Mouse (Mus musculus): Measurements from ENCODE around the gene Mcrs1.
"Not testable (repeated sequence)": the region's sequence is repeated elsewhere in the genome, so short reads cannot be mapped to it uniquely, and the experiment has no call there.

Mcrs1 gene

DNA sequence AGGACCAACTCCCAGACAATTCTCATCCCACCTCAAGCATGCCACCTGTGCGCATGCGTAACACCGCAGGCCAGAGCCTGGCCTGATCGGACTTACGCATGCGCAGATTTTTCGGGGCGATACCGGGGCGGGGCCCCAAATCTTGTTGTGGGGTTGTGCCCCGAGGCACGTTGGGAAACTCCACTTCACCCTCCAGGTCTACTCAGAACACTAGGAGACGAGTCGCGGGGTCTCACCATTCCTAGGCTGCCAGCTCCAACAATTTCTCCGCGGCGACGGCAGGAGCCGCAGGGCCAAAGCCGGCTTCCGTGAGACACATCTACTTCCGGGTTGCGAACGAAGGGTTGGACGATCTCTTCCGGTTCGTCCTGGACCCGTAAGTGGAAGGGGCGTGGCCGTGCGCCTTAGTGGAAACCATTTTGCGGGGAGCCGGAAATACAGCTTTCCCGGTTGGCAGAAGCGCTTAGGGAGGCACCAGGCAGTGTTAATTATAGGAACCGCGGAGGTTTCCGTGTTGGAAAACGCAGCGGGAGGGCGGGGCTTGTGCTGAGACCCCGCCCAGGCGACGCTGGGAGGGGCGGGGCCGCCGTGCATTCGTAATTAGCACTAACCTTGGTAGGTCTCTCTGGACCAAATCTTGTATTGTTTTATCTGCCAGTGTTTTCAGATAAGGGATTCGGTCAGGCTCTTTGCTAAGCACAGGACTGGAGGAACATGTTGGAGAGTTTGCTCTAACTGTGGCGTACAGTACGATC lies at the start of gene Mcrs1:
Mcrs1 (minus strand) TSS at position 336 of the 755 bp plus-strand sequence.
- DNase-seq (ENCODE audit: low read depth): peak; percentile 97

DNA sequence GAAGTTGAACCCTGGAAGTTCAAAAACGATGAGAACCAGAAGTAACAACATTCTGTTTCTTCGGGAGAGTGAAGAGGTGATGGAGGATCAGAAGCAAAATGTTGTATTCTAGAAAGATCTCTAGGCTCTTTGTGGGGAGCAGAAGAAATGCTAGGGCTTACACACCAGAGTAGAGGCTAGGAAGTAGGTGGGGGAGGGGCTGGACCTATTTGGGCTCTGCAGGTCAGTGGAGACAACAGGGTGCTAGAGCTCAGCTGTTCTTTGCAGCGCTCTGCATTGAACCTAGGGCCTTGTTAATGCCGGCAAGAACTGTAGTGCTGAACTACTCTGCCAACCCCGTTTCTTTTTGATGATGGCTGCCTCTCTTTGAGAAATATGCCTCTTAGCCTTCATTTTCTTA lies 44.5 kb upstream of the Mcrs1 start:
- DNase-seq (ENCODE audit: low read depth): no peak

DNA sequence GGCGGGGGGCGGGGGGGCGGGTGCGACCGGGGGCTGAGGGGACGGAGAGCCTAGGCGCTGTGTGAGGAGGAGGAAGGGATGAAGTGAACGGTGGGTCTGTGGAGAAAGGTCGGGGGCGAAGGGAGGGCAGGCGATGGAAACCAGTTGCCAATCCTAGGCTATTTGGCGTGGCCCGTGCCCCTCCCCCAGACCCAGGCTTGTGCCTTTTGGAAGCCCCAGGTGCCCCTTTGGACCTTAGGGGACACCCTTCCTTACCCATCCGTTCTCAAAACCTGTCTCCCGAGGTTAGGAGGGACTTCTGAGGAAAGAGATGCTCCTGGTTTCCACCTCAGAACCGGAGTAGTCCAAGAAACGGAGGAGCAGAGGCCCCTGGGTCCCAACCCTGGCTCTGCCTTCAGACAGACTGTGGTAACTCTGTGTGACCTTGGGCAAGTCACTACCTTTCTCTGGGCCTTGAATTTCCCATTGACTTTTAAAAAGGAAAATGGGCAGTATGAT lies 43.8 kb upstream of the Mcrs1 start, which contains the start of gene Fam186b:
Fam186b (minus strand) TSS at position 405 of the 498 bp plus-strand sequence.
- no peak for DNase-seq (ENCODE audit: low read depth)

DNA sequence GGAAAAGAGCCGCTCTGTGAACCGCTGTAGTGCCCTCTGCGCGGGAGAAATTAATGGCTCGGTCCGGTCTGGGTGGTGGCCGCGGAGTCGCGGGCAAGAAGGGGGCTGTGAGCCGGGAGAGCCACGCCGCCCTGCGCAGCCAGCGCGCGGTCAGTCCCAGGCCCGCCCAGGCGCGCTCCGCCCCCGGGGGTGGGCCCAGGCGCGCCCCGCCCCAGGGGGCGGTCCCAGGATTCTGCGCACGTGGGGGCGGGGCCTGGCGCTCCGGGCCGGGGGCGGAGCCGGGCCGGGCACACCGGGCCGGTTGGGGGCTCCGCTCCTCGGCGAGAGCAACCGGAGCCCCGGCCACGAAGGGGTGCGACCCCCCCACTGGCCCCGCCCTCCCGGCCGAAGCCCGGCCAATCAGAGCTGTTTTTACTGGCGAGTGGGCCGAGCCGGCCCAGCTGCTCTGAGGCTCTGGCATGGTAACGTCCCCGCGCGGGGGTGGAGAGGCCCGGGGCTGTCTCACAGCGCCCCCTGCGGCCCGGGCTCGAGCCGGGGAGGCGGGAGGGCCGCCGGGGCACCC lies 43.1 kb upstream of the Mcrs1 start, which contains the start of gene Prpf40b:
Prpf40b (plus strand) TSS at position 275 of the 562 bp plus-strand sequence.
- peak; percentile 60 for DNase-seq (ENCODE audit: low read depth)

DNA sequence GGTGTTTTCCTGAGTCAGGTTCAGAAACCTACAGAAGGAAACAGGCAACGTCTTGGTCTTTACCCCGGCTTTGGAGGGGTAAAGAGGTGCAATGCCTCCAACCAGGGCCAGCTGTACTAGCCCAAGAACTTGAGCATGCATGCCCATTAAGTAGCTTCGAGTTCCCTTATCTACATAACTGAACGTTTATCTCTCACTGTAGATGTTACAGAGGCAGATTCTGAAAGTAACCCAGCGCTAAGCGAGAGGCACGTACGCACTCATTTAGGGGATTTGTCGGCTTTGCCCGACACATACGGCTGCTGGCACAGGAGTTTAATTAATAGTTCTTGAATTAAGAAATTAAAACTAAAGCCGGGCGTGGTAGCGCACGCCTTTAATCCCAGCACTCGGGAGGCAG lies 42.5 kb upstream of the Mcrs1 start:
- no peak for DNase-seq (ENCODE audit: low read depth)

DNA sequence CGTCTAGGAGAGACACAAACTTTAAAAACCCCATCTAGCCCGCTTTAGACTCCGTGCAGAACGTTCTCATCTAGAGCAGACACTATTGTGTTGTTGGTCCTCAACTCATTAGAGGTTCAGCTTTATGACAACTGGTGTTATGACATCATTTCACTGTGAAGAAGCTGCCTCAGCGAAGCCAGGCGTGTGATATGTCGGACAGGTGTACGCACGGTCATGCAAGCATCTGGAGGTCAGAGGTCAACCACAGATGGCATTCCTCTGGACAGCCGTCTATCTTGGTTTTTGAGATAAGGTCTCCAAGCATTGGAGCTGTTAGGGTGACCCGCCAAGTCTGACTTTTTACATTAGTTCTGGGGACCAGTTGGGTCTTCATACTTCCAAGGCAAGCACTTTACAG lies 38.8 kb upstream of the Mcrs1 start:
- DNase-seq (ENCODE audit: low read depth): no peak

DNA sequence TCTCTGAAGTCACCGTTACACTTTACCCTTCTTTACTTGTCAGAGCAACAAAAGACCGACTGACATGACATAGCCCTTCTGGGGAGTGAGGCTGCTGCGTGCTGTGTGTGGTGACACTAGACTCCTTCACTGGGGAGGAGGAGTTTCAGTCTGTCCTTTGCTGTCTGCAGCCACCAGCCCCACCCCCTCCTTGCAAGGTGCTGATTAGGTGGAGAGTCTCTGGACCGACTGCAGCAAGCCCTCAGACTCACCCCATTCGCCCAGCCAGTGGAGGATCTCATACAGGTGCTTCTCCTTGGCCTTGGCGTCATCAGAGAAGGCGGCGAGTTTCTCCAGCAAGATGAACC lies 33.4 kb upstream of the Mcrs1 start:
- DNase-seq (ENCODE audit: low read depth): peak; percentile 44

DNA sequence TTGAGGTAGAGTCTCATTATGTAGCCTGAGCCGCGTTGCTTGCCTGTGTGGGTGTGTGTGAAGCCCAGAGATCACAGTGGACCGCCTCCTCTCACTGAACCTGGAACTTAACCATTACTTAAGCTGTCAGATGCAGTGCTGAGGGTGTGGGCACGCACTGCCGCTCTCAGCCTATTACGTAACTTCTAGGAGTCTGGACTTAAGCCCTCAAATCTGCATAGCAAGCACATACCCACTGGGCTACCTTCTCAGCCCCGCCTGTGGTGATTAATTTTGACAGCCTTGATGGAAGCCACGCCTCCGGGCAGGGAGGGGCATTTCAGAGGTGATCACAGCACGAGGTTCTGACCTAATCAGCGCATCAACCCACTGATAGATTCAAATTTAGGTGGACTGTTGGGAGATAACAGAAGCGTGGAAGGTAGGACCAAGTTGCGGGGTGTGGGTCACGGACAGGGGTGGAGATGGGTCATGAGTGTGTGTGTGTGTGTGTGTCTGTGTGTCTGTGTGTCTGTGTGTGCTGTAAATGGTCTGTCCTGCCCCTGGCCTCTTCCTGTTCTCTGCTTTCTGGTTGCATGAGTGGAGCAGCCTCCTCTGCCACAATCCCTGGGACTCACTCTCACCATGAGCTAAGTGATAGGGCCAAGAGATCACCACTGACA lies 32.9 kb upstream of the Mcrs1 start:
- peak; percentile 65 for DNase-seq (ENCODE audit: low read depth)

DNA sequence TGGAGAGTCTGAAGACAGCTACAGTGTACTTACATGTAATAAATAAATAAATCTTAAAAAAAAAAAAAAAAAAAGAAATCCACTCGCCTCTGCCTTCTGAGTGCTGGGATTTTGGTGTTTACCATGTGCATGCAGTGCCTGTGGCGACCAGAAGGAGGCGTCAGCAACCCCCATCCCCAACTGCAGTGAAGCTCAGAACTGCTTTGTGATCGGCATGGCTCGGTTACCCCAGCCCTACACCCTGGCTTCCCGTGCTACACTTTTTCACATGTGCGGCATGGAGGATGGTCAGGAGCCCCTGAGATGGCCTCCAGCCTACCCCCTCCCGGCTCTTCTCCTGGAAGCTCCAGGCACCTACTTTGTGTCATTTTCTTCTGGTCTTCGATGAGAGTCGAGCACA lies 31.7 kb upstream of the Mcrs1 start:
- no peak for DNase-seq (ENCODE audit: low read depth)

DNA sequence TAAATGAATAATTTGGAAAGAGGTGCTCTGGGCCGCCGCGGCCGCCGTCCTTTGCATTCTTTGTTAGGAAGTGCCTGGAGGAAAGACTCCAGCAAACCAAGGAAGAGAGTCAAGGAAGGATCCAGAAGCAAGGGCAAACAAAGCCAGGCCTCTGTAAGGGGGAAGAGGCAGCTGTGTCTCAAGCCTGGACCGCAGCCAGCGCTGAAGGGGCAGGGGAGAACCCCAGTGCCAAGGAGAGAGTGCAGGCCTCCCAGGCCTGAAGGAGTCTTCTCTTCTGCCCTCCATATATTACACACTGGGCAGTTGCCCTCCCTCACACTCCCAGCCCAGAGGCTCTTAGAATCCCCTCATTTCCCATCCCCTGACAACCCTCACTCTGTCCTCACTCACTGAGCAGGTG lies 26.5 kb upstream of the Mcrs1 start:
- no peak for DNase-seq (ENCODE audit: low read depth)

DNA sequence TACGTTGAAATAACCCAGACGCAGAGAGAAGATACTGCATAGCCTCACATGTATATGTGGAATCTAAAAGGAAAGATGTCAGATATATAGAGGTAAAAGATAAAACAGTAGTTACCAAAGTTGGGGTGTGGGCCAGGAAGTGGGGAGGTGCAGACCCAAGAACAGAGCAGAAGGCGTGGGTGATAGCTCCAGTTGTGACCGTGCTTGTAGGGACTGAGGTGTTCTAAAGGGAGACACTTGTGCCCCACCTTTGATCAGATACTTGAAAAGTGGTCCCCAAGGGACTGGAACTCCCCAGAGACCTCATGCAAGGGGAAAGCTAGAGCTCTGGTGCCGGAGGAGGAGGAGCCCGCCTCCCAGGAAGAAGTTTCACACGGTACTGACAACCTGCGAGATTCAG lies 24.3 kb upstream of the Mcrs1 start:
- DNase-seq (ENCODE audit: low read depth): no peak

DNA sequence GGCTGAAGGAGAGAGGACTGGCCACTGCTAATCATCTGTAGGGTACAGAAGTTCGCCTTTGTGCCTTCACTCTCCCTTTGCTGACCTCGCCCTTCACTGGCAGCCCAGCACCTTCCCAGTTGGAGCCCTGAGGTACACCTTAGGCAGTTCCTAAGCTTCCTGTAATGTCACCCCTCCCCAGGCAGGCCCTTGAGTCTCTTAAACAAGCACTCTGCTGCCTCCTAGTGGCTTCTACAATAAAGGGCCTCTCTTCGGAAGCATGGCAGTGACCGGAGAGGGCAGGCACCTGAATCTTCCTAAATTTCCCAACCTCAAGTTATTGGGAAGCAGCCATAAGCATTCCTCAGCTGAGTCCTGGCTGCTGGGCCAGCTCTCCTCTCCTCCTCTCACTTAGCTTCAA lies 13.9 kb upstream of the Mcrs1 start:
- peak; percentile 67 for DNase-seq (ENCODE audit: low read depth)

DNA sequence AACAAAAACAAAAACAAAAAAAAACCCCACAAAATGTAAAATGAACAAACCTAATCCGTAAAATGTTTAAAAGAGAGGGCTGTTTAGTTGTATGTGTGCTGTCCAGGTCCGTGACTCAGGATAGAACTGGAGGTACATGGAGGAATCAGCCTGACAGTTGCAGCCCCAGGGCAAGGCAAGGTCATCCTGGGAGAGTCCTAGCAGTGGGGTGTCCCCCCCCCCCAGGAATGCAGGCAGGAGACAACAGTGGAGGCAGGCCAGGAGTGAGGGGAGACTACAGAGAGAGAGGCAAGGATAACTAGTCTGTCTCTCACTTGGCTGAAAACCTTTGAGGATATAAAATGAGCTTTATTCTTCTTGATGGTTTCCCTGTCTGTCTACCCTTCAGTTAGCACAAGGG lies 12.6 kb upstream of the Mcrs1 start:
- DNase-seq (ENCODE audit: low read depth): no peak

DNA sequence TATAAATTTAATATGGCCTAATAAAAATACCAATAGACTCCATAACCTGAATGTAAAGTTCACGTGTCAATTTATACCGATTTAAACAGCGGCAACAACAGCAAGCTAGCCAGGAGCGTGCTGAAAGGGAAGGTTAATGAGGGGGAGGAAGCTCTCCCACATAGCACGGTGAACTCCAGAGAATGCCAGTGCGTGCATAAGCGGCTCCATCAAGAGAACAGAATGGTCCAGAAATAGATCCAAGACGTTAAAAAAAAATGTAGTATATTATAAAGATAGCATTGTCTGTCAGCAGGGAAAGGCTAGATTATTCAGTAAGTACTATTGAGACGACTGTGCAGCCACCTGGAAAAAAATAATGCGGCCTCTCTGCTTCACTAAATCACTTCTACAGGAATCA lies 10.9 kb upstream of the Mcrs1 start:
- no peak for DNase-seq (ENCODE audit: low read depth)

DNA sequence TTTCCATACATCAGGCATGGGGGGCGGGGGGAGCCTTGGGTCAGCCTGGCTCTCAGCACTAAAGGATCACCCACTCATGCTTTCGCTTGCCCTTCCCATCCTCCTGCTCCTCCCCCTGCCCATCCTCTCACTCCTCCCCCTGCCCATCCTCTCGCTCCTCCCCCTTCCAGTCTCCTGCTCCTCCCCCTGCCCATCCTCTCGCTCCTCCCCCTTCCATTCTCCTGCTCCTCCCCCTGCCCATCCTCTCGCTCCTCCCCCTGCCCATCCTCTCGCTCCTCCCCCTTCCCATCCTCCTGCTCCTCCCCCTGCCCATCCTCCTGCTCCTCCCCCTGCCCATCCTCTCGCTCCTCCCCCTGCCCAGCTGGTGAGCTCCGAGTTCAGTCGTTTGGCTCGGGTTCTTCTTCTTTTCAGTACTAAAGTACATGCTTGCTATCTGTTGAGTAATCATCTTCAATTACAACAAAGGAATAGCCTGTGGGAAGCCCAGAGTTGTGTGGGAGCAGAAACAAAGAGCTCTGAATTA lies 8.0 kb upstream of the Mcrs1 start:
- DNase-seq (ENCODE audit: low read depth): peak; percentile 49

DNA sequence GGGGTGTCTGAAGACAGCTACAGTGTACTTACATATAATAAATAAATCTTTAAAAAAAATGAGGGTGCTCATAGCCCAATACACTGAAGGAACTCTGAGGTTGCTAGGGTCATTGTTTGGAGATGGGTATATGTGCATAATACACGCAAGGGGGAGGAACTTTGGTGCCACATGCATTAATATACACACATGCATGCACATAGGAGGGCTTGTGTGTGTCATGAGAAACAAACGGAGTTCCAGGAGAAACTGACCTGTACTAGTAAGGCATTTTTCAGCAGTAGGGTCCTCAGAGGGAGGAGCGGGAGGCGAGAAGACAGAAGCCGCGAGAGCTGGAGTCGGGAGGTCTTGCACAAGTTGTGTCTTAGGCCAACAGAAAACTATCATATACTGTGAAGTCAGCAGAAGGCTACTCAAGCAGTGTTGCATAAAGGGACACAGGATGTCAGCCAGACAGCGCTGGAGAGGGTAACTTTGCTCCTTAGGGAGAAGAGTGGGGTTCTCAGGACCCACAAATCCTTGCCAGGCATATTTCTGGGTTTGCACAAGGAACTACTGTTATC lies 7.5 kb upstream of the Mcrs1 start:
- no peak for DNase-seq (ENCODE audit: low read depth)

DNA sequence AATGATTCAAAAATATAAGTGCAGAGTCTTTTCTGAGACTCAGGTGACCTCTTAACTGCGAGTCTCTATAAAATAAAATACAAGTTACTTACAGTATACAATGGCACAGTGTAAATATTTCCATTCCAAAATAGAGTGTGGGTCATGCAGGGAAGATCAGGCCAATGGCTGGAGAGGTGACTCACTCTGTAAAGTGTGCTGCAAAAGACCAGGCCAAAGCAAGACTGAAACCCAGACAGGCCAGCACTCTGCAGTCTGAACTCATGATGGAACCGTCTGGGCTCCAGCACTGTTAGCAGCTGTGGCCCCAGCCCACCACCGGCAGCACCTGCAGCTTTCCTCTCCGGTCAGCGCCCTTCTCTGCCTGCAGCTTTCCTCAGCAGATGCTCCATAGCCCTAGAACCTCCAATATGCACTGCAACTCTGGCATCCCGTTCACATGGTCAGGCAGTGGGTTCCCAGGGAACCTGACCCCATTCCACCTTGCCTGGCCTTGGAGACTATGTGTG lies 3.5 kb upstream of the Mcrs1 start:
- DNase-seq (ENCODE audit: low read depth): no peak

DNA sequence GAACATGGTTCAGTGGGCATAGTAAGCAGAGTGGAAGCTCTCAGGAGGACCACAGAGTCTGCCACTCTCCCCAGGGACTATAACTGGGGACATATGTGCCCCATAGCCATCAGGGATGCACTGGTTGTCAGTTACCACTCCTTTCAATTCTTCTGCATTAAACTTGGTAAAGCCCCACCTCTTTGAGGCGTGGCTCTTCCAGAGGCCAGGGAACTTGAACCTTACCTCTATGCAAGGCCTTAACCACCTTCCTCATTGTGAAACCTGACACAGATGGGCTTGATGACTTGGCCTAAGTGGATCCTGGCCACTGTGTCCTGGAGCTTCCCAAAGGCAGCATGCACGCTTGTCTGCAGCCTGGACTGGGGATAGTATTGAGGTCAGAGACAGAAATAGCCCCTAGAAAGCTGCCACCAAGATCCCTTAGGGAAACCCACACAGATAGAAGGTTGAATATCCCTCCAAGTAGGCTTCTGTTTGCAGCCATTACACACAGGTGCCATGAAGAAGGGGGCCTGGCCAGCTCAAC lies 2.8 kb upstream of the Mcrs1 start:
- no peak for DNase-seq (ENCODE audit: low read depth)

DNA sequence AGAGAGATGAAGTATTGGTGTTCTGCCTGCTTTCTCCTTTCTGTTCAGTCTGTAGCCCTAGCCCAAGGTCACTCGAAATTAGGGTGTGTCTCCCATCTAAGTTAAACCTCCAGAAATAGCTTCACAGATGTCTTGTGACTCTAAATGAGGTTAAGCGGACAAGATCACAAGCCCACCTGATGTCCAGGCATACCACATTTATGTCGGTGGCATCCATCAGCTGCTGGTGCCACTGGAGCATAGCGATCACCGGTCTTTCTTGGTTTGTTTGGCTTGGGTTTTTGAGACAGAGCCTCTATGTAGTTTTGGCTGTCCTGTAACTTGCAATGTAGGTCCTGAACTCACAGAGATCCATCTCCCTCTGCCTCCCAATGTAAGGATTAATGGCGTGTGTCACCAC lies 2.0 kb upstream of the Mcrs1 start:
- DNase-seq (ENCODE audit: low read depth): no peak

DNA sequence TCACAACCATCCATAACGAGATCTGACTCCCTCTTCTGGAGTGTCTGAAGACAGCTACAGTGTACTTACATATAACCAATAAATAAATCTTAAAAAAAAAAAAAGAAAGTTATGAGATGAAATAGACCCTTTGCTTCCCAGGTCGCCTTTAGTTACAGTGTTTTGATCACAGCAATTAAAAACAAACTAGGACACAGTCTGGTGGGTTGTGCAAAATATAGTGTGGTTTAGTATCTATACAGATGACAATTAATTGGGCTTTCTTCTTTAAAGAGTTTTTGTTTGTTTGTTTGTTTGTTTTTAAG lies 1.4 kb upstream of the Mcrs1 start:
- DNase-seq (ENCODE audit: low read depth): not testable (repeated sequence)

DNA sequence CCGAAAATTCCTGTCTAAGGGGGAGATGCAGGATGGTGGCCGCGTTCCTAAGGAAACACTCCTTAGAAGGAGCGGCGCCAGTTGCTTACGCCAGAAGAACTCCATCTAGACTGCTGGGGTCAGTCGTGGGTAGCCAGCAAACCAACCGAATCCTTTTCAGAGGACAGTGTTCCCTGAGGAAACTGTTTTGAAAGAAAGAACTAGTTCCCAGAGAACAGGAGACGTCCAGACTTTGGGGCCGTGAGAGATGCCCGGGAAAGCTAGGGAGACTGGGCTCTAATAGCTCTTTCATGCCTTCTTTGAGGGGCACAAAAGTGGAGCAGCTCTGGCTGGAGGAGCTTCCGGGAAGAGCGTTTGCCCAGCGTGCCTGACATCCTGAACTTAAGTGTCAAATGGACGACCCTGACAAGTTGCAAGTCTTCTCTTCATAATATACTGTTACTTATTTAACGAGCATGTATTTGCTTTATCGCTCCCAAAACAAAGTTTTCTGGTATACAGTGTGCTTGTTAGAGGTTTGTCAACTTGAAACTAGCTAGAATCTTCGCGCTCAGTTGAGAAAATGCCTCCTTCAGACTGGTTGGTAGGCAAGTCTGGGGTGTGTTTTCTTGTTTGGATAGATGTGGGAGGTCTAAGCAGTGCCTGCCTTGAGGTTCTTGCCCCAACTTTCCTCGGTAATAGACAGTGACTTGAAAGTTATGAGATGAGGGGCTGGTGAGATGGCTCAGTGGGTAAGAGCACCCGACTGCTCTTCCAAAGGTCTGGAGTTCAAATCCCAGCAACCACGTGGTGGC lies 817 bp upstream of the Mcrs1 start:
- peak; percentile 20 for DNase-seq (ENCODE audit: low read depth)

DNA sequence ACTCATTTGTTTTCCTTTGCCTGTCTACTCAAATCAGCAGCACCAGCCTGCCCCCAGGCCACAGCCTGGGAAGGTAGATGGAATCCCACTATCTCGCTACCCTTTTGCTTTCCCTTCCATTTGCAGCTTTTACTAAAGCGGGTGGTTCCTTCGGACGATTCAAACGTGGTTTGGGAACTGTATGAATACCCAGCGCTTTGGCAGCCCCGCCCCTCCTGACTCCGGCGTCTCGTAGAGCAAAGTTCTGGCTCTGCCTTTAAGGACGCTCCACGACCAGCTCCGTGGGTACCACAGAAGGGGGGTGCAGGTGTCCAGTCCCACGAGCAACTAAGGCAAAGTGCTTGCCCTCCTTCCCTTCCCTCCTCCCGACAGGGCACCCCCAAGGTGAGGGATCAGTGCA lies 650 bp downstream of the Mcrs1 start:
- DNase-seq (ENCODE audit: low read depth): not testable (repeated sequence)

Measured in c-Kit-positive CD71-positive TER-119-negative erythroid progenitor cells, embryonic 14.5 days (primary cell).